Mouse (Mus musculus) layer of hippocampus, postnatal 14 days (tissue): ENCODE measurements around the gene Hmcn1. TPM values are rescaled to one million over a fixed set of nuclear protein-coding genes. Genes with fewer than 3 reads are reported as not detected.

Source experiments
- DNase-seq, 2 experiments: peaks; one replicate each; pipeline ENCODE4 v3.0.0; 2021 to 2022; ENCODE audit warnings: low spot score in 2 of 2, mixed read lengths in 1 of 2
- total RNA-seq, 2 experiments: library from RNA; stranded (reverse); gene quantifications; 2 replicates each; pipeline ENCODE4 v1.2.3; 2021

Hmcn1 gene
- total RNA-seq, 2 experiments from 2014 or later = 5.8 to 5.9 TPM

DNA sequence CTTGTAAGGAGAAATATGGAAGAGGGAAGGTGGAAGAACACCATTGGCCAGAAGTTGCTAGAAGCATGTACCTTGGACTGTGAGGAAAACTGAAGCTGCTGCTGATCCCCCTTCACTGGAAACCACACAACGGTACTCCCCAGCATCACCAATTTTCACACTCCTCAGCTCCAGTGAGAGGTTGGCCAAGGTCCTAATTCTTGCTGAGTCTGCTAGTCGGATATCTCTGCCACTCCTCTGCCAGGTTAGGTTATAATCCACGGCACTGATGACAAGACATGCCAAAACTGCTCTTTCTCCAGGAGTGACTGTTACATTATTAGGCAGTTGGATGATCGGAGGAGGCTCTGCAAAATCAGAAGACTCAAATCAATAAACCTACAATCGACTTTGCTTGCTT, 194.6 kb downstream of the Hmcn1 start:
- no peak for DNase-seq

DNA sequence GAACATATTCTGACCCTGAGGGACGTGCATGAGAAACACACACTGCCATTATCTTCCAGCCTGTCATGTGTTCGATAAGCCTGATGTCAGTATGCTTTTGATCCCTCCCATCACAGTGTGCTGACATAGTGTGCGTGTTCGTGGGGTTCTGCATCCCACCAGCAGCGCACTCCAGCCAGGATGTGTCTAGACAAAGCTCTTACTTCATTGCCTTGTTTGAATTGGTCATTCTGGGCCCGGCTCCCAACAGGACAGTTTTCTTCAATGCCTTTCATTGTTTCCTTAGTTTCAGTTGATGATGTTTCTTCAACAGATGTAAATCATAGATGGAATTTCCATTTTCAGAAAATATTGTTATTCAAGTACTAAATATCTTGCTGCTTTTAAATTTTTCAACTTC, 206.5 kb downstream of the Hmcn1 start:
- DNase-seq = no peak

DNA sequence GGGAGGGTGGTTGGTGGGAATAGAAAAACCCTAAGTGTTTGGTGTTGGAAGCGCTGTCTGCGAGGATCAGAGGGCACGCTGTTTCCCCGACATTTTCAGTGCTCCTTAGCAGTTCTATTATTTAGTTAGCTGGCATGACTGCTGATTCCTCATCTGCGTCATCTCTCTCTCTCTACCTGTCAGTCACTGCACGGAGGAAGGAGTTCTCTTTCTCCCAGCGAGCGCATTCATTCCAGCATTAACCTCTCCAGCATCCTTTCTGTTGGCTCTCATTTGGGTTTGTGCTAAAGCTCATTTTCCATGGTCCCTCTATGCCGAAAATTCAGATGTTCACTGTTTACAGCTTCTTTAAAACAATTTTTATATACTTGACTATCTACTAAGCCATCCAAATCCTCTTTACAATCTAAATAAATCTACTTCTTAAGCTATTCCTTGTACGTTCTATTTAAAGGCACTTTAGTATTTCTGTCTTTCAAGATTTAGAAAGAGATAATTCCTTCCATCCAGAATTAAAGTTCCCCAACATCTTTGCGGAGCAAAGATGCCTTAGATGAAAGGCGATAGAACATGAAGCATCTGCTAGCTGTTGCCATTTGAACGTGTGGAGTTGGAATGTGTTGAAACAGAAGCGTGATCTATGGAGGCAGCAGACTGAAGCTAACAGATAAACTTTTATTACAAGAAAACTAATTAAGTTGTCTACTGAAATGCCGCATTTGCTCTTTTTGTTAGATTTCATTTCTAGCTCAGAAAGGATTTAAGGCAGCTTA, 210.0 kb downstream of the Hmcn1 start:
- no peak for DNase-seq

DNA sequence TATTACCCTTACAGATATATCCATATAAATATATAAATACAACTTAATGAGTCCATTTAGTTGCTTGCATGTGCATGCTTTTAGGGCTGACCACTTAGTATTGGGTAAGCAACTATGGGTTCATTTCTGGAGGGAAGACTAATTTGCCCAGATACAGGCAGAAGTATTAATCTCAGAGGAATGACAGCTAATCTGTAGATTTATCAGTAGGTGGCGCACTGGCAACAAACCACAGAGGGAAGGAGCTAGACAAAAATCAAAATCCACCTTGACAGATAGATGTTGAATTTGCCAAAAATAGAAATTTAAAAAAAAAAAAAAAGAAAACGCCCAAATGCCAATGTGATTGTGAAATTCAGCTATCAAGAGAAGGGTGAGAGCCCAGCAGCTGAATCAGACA, 213.3 kb downstream of the Hmcn1 start:
- DNase-seq = peak in 1 of 2 experiments; percentile 36

DNA sequence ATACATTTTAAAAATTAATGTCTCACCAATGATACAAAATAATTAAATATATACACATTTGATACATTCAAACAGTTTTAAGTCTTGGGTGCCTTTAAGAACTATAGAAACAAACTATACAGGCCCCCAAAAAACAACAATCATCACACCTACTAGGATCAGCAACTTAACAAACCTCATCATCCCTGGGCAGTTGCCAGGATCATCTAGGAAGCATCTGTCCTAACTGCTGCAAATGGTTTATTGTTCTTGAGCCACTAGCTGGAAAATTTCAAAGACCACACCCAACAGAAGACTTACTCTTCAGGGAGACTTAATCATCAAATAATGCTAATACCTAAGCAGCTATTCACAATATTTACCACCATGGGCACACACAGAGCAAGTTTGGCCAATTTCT, 216.5 kb downstream of the Hmcn1 start:
- no peak for DNase-seq

DNA sequence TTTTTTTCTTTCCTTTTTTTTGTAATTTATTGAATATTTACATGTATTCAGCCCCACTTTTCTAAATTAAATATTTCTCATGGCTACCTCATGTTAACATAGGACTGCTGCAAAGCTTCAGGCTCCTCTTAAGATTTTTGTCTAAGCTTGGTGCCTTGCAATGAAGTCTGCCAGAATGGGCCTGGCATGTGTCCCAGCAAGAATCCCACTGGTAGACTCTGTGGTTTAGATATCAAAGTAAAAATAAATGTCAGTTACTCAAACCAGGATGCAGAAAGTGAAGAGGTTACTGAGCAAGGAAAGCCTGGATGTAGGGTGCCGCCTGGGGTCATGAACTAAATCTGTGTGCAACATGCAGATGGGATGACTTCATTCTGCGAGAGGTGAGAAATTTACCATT, 217.5 kb downstream of the Hmcn1 start:
- DNase-seq = no peak

DNA sequence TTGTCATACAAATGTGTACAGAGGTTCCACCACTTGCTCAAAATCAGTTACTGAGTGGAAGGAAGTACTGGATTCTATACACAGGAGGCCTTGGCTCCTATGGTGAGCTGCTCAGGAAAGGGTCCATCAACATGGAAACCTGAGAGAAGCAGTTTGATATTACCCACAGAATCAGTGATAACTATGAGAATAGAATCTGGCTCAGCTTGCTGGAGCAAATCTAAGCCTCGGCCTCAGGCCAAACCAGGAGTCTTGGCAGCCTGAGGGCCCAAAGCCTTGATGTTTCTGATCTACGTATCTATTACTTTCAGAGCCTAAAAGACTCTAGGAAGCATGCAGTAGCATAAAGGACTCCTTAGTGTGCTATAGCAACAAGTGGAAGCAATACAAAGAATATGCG, 220.3 kb downstream of the Hmcn1 start:
- no peak for DNase-seq

DNA sequence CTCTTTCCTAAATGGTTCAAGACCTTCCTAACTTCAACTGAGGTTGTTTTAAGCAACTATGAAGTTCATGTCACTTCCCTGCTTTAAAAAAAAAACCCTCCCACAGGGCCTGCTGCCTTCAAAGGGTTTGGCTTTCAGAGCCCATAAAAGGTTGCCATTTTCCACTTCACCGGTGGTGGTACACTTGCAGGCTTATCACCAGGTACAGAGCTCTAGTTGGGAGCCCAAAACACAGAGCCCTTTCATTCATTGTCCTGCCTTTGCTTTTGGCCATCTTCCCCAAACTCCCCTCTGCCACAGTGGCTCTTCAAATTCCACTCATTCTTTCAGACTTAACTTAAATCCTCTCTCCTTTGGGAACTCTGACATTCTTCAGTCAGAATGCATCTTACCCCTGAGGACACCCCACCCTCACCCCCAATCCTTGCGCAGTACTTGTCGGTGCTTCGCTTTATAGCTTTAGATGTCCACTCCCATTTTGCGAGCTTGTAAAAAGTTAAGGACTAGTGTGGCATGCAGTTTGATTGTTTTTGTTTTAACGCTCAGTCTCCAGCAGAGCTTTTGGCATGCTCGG, 222.2 kb downstream of the Hmcn1 start:
- DNase-seq = no peak

DNA sequence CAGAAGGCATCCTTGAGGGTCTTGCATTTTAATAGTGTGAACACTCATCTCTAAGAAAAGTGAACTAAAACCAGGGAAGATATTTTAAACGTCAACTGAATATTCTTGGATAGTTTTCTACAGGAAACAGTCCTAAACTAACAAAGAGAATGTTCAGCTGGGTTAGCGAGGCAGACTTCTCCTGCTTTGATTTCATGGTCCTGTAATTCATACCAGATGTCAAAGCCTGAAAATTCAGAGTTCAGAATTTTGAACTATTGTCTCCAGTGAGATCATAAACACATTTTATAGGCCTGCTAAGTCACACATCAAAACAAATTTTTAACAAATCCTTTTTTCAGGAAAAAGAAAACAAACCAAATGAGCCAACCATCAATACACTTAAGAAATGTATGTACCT, 223.4 kb downstream of the Hmcn1 start:
- no peak for DNase-seq

DNA sequence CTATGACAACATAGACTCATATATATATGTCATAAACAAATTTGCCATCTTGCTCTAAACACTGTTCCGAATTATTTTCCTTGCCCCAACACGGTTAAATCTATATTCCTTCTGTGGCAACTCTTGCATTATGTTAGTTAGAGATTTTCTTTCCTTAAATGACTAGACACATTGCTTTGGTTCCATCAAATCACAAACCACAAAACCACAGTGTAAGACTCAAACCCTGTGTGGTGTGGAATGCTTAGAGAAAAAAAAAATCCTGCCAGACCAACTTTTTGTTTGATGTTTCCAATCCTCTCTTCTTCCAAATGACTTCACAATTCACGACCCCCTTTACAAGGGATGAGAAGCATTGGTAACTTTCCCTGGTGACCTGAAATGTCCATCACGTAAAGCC, 231.6 kb downstream of the Hmcn1 start:
- no peak for DNase-seq

DNA sequence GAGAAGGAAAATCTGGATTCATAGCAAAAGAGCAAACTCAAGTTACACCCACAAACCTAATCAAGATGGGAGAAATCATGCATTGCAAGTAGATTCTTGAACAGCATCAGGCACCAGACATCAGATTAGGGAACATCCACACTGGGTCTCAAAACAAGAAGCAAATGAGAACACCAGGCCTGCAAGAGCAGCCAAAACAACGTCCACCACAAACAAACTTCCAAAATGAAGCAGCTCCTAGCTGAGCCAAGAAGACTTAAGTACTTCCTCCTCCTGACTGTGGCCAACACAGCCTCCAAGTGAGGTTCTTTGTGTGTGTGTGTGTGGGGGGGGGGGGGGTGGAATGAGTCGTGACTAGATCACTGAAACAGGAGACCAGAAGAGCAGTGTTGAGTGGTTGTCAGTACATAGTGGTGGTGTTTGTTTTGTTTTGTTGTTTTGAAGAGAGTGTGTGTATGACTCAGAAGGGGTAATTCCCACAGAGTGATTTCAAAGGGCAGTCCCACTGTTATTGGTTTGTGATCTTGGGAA, 232.4 kb downstream of the Hmcn1 start:
- DNase-seq = peak in 1 of 2 experiments; percentile 6

DNA sequence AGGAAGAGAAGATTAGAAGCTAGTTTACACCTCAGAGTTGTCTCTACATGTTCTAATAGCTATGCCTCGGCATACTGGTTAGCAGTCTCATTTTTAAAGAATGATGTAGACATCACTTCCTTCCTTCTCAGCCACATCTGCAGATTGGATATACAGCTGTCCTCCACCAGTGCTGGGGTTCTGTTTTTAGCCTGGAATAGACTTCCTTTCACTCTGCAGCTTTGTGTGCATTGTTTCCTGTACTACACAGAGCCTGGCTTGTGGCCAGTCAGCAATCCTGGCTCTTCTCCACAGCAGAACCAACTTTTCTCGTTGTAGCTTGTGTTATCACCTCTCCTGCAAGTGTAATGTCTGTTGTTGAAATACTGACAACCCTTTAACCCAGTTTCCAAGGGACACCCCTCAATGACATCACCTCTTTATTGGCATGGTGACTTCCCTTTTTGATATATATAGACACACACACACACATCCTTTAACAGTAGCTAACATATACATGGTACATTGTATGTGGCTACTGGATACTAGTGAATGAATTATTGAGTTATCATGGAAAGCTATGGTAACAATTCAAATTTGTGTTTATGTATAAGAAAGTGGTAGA, 233.7 kb downstream of the Hmcn1 start:
- DNase-seq = peak; percentile 11 to 13

DNA sequence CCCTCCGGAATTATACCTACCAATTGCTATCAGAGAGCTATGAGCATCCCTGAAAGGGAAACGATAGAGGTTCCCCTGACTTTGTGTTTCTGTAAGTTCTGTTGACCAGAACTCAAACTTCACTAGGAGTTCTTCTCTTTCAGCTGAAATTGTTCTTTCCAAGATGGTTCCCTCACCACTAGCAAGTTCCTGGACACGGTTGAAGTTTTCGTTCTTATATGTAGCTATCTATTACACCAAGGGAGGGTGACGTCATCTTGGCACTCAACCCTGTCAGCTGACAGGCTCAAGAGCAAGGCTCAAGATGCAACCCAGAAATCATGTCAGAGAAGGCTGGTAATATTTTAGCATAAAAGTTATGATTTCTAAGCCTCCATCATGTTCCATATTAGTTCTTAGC, 239.3 kb downstream of the Hmcn1 start:
- DNase-seq = no peak

DNA sequence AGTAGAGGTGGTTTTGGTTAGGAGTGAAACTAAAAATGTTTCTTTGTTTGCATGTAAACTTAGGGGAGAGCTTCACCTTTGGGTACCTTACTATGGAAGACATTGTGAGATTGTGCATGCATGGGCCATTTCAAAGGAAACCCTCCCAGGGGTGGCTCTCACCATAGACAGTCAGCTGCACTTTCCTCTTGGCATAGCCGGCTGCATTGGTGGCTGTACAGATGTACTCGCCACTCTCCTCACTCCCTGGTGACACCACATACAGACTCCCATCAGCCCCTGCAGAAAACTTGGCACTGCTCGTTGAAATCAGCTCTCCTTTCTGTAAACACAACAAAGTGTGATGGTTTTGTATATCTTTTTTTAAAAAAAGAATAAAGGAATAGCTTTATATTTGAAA, 244.5 kb downstream of the Hmcn1 start:
- no peak for DNase-seq

DNA sequence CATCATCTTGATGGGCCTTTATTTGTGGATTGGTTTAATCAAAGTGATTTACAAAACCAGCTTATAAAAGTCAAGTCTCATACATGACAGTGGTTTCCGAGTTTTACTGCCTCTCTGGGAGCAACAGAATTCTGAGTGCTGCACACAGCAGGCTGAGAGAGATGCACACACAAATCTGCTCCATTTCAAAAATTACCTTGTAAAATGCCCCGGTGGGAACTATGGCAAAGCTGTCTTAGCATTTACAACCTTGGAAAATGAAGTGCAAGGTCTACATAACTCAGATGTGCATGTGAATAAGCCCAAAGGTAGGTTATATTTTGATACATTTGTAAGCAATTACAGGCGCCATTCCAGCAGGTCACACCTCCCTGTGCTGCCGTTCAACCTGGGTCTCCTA, 245.5 kb downstream of the Hmcn1 start:
- DNase-seq = no peak

DNA sequence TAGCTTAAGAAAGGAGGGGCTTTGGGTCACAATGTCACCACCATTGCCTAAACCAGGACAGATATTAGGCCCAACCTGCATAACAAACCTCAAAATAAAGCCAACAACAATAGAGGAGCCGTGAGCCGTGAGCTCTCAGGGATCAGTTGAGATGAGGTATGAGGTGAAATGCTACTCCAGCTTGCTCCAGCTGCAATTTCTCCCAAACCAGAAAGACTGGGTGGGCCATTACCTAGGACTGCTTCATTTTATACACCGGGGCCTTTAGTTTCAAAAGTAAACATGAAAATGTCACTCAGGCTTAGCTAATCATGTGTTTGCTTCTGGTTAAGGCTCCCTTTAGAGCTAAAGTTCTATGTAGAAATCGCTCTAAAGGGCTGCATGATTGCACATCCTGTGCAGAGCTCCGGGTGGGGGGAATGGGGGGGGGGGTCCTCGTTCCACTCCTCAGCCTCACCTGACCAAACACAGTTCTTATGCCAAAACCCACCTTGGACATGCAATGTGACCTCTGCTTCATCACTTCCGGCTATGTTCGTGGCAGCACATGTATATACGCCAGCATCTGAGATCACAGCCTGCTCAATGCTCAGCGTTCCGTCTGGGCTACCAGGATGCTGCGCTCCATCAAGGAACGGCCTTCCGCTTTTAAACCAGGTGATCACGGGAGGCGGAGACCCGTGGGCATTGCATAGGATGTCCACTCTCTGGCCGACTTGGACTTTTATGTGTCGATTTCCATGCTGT, 250.0 kb downstream of the Hmcn1 start:
- no peak for DNase-seq

DNA sequence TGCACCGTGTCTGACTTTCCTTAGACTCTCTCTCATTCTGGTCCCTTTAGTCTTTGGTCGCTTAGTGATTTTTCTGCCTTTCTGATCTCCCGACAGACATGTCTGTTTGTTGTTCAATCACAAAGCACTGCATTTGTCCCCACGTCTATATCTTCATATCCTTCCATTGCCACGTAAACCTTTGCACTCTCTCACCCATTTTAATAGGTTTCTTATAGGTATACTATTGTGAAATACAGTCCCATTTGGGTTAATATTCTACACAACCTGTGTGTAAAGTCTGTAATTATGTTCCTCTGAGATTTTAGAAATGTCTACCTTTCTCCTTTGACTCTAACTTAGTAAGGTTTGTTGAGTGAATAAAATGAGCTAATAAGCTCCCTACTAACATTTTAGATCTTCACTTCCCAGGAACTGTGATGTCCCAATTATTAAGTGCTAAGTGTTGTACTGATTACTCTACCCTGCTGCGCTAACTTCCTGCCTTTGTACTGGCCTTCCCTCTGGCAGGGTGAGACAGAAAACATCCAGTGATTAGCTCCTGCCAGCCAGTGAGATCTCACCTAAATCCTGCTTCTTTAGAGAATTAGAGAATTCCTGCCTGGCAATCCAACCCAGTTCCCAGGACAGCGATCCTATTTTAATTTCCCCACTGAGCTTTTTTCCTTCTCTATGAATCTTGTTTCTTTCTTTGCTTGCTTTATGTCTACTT, 250.7 kb downstream of the Hmcn1 start:
- DNase-seq = no peak

DNA sequence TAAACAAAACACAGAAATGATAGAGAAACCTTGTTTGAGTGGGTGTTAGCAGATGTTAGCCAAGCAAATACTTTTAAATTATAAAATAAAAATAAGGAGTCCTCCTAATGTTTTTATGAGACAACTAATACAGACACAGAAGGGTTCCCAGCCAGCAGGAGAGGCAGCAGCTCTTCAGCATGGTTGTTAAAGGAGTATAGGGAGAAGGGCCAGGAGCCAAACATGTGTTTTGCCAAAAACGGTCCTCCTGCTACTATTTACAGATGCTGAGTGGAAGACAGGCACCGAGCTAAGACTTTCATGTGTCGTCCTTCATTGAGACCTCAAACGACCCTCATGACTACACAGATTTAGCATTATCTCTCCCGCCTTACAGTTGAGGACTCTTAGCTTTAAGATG, 281.8 kb downstream of the Hmcn1 start:
- DNase-seq = no peak

DNA sequence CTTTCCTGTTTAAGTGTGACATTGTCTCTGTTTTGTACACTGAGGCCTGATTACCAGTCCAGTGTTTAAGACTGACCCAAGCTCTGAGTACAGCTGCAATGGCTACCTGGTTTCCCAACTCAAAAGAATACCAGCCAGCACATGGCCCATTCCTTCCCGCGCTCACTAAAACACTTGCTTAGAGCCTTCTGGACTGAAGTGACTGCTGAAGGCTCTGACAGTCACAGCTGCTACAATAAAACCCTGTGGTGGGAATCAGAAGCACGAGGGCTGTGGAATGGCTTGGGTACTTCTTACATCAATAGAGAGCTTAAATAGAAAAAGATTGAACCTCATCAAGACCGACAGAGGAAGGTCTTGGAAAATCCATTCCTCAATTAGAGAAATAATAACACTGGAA, 286.7 kb downstream of the Hmcn1 start:
- DNase-seq = no peak

DNA sequence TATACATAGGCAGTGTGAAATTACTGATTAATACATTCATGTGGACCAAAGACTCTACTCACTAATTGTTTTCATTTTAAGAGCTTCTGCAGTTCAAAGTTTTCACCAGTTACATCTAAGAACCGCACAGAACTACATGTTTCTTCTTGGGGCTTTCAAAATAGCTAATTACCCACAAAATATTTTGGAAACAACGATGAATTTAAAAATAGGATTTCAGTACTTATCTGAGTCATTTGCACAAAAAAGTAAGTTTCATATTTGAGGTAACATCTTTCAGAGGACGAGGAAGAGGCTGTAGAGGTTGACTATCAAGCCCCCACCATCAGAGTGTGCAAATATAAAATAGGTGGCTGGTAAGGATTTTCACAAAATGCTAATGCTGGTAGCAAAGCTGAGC, 295.5 kb downstream of the Hmcn1 start:
- DNase-seq = no peak

DNA sequence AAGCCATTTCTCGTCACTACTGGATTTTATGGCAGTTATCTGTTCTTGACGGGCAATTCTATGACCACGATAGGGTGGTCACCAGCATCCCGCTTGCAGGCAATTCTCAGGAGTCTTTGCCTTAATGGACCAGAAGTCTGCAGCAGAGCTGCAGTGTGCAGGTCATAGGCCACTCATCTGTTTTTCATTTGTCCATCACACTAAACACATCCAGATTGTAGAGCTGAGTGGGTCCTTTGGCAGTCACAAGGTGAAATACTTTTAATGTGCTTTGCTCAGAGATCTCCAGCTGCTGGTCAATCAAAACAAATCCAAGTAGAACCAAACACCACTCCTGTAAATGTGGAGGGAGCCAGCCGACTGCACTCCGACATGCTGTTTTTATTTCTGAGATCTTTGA, 311.2 kb downstream of the Hmcn1 start:
- peak in 1 of 2 experiments; percentile 4 for DNase-seq
